Mouse (Mus musculus) liver, adult 10 weeks (tissue): Measurements from ENCODE around the gene Pask. TPM values are rescaled to one million over a fixed set of nuclear protein-coding genes. Genes with fewer than 3 reads are reported as not detected.

Source experiments
- polyA plus RNA-seq: library from polyadenylated mRNA; stranded (reverse); fragments of 350-450 nt; fragmentation: Illumina TruSeq; extraction: RNeasy Lipid Tissue Mini Kit (QIAGEN cat#74804); gene quantifications from one replicate; pipeline ENCODE4 v1.2.3, GENCODE M21; 2014; ENCODE audit warnings: low read depth, low replicate concordance

The Pask gene
- 0.29 TPM for polyA plus RNA-seq

DNA sequence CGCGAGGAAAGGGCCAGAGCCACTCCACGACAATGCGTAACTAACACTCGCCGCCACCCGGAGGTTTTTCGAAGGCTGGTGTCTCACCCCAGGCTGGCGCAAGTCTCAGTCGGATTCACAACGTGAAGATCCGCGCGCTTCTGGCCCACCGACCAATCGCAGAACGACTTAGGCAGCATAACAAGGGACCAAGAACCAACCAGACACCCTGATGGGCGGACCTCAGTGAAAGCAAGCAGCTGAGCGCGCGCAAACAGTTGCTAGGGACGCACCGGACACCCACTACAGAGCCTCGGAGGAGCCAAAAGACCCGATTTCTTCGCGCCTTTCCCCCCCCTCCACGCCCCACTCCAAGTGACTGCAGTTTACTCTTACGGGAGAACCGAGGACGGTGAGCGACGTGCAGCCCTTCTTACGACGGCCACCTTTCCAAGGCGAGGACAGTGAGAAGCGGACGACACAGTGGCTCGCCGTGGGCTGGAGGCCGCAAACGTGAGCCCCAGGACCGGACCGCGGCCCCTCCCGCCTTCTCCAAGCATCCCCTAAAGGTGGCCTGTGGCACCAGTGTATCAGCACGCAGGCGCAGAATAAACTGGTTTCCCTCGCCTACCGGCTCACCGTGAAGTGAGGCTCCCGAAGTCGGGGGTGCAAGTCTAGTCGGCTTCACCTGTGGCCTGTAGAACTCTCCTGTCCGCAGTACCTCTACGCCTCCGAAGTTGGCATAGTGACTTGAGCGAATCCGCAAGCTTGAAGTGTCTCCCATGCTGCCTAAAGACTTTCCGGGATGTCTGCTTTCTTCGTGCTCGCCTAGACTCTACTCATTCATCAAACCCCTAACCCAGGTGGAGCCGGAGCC lies at the start of gene Pask, which contains the start of gene Ppp1r7:
Gene Pask, minus strand, starts transcription at position 835 of the 856 bp plus-strand sequence.
Gene Ppp1r7, plus strand, starts transcription at position 207 of the 856 bp plus-strand sequence.

DNA sequence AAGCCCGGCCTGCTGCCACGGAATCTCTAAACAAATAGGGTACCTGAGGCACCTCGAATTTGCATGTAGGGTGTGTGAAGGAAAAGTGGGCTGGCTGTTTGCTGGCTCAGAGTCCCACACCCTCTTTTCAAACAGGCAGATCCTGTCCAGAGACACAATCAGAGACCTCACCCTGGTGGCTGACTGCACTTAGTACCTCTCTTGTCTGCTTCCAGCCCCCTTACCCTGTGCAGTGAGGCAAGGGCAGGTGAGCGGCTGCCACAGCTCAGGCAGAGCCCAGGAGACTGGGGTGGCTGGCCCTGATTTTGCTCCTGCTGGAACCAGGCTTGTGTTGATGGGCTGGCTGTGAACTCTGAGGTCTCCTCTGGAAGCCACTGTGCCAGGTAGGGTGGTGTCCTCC lies 30.4 kb upstream of the Pask start, which contains the start of gene Ano7:
Gene Ano7, plus strand, starts transcription at position 266 of the 400 bp plus-strand sequence.

DNA sequence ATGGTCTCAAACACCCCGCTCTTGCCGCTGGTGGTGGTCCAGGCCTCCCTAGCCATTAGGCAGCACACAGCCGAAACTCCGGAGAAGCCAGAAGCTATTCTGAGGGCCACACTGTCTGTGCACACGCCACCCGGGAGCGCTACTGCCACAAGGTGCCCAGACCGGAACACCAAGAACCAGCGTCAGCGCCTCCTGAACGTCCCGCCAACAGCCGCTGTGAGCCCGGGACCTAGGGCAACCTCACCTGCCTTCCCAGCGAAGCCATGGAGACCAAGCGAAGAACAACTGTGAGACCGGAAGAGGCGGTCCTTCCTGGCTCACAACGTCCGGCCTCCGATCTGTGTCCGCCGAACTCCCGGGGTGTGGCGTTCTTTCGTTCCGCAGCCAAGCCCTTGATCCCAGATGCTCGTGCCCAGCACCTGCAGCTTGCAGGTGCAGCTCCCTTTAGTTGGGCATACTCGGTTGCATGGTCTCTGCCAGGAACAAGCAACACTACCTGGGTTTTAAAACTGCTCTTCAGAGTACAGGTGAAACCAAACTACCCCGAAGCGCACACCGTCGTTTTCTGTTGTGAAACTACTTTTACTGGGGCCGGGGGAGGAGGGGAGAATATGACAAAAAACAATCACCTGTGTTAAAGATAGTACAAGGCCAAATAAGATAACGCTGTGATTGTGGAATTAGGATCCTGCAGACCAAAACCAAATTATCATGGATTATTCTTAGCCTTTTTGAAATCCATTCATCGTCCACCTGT lies 37.5 kb downstream of the Pask start, which contains the start of gene Mterf4:
Gene Mterf4, minus strand, starts transcription at position 335 of the 757 bp plus-strand sequence.

Other genes starting within 250 kb of the Pask start
- 0.05 TPM for gene Kif1a, start 241.5 kb downstream of the Pask start, polyA plus RNA-seq
- 60.3 TPM for gene Agxt, start 208.2 kb downstream of the Pask start, polyA plus RNA-seq
- not detected for gene 2310007B03Rik, start 182.5 kb downstream of the Pask start, polyA plus RNA-seq
- not detected for gene Crocc2, start 174.8 kb downstream of the Pask start, polyA plus RNA-seq
- gene Sned1, start 107.6 kb downstream of the Pask start, polyA plus RNA-seq: 6.9 TPM
- gene Mterf4, start 37.6 kb downstream of the Pask start, polyA plus RNA-seq: 16.7 TPM
- 60.3 TPM for gene Ppp1r7, start 628 bp downstream of the Pask start, polyA plus RNA-seq
- gene Ano7, start 30.4 kb upstream of the Pask start, polyA plus RNA-seq: not detected
- 114 TPM for gene Hdlbp, start 135.3 kb upstream of the Pask start, polyA plus RNA-seq
- gene Farp2, start 168.6 kb upstream of the Pask start, polyA plus RNA-seq: 7.1 TPM